Mouse (Mus musculus) liver, embryonic 11.5 days (tissue): ENCODE data around the gene Olfr784. TPM values are rescaled to one million over a fixed set of nuclear protein-coding genes. Genes with fewer than 3 reads are reported as not detected.
"Not testable (repeated sequence)": the region's sequence is repeated elsewhere in the genome, so short reads cannot be mapped to it uniquely, and the experiment has no call there.

Experiments used
- ATAC-seq: fragments of 200-750 bp; cut with Nextera tagmentation; replicated peaks from 2 replicates; pipeline ENCODE4 v1.8.0; 2017; ENCODE audit warnings: moderate number of reproducible peaks, mild to moderate bottlenecking, moderate TSS enrichment, moderate library complexity; ENCODE audit not compliant: low FRiP score
- DNase-seq: peaks from one replicate; pipeline ENCODE4 v3.0.0-alpha.2; 2017; ENCODE audit warnings: low spot score
- H3K27ac ChIP-seq: fragments of 300-500 bp; sonication (generic); 2 replicates; pipeline ENCODE4 v1.5.1; 2014; ENCODE audit warnings: mild to moderate bottlenecking, low read depth, low read length, control low read depth
- H3K27me3 ChIP-seq: fragments of 300-500 bp; sonication (generic); replicated peaks from 2 replicates; pipeline ENCODE4 v1.6.1; 2014; ENCODE audit warnings: low read length, mixed read lengths; ENCODE audit not compliant: control insufficient read depth, insufficient read depth
- H3K36me3 ChIP-seq: fragments of 300-500 bp; sonication (generic); 2 replicates; pipeline ENCODE4 v1.6.1; 2014; ENCODE audit warnings: mild to moderate bottlenecking, low read length, moderate library complexity, mixed read lengths; ENCODE audit not compliant: control insufficient read depth, insufficient read depth
- H3K4me1 ChIP-seq: fragments of 300-500 bp; sonication (generic); replicated peaks from 2 replicates; pipeline ENCODE4 v1.6.1; 2014; ENCODE audit warnings: low read length, mixed read lengths; ENCODE audit not compliant: control insufficient read depth, insufficient read depth
- H3K4me2 ChIP-seq: fragments of 300-500 bp; sonication (generic); 2 replicates; pipeline ENCODE4 v1.6.1; 2014; ENCODE audit warnings: mild to moderate bottlenecking, control low read depth, moderate library complexity
- H3K4me3 ChIP-seq: fragments of 300-500 bp; sonication (generic); 2 replicates; pipeline ENCODE4 v1.5.1; 2014; ENCODE audit warnings: low read depth, low read length, control low read depth
- H3K9ac ChIP-seq: fragments of 300-500 bp; sonication (generic); 2 replicates; pipeline ENCODE4 v1.6.1; 2014; ENCODE audit warnings: low read depth, low read length, control low read depth
- H3K9me3 ChIP-seq: fragments of 300-500 bp; sonication (generic); 2 replicates; pipeline ENCODE4 v1.6.1; 2016; ENCODE audit warnings: low read length, inconsistent platforms, mixed read lengths; ENCODE audit not compliant: control insufficient read depth
- WGBS: fragments of 180-500 bp; shearing (Covaris S2); extraction: QIAGEN DNeasy Blood & Tissue Kit; methylation state at CpG from one replicate; pipeline ENCODE4 v1.1.7; 2014; 5-methylcytosine and 5-hydroxymethylcytosine counted together
- polyA plus RNA-seq: library from polyadenylated mRNA; unstranded; fragments of >200 nt; fragmentation: Nextera tagmentation; extraction: Ambion mirVana; gene quantifications from 2 replicates; pipeline ENCODE4 v1.2.1, GENCODE M21; 2014

Olfr784 gene
- polyA plus RNA-seq = 0.07 TPM in 1 of 2 replicates, not detected in the other

- no peaks in the 10 kb centered on the region for H3K4me1 ChIP-seq
- no peaks in the 10 kb centered on the region for H3K27me3 ChIP-seq
- ATAC-seq = no peak
- H3K4me3 ChIP-seq = no peak within 1 kb of the TSS
- no peak for DNase-seq
- H3K9me3 ChIP-seq = no peaks in the 10 kb centered on the region
- H3K9ac ChIP-seq = no peak within 1 kb of the TSS
- H3K27ac ChIP-seq = no peak within 1 kb of the TSS
- no peaks in the 10 kb centered on the region for H3K36me3 ChIP-seq
- no peak within 1 kb of the TSS for H3K4me2 ChIP-seq
These were observed at the start of gene Olfr784 for GRCm38 (mm10) chr10:129383783-129384182. Olfr784 (plus strand) TSS chr10:129384083.

GRCm38 (mm10) chr10:129348550-129348949 lies 35.3 kb upstream of the Olfr784 start, which contains the start of gene Olfr782:
Olfr782 (plus strand) TSS chr10:129348850.
- Histone ChIP-seq H3K9me3 (no peaks in the 10 kb centered on the region), H3K36me3 (no peaks in the 10 kb centered on the region), H3K9ac (no peak within 1 kb of the TSS), H3K27me3 (no peaks in the 10 kb centered on the region), H3K4me1 (no peaks in the 10 kb centered on the region), H3K4me2 (no peak within 1 kb of the TSS), H3K27ac (no peak within 1 kb of the TSS), H3K4me3 (no peak within 1 kb of the TSS)
- ATAC-seq (no peak), DNase-seq (no peak)
- 82% methylated on average over 3 of the region's 3 CpGs for WGBS

- not testable (repeated sequence) for H3K4me3 ChIP-seq, ATAC-seq, DNase-seq, H3K9me3 ChIP-seq, H3K4me2 ChIP-seq, H3K27me3 ChIP-seq, H3K27ac ChIP-seq, H3K36me3 ChIP-seq, H3K9ac ChIP-seq, H3K4me1 ChIP-seq
- 58% methylated on average over 2 of the region's 2 CpGs for WGBS
These were observed 31.4 kb upstream of the Olfr784 start for GRCm38 (mm10) chr10:129352475-129352874.

GRCm38 (mm10) chr10:129356496-129356895 lies 27.4 kb upstream of the Olfr784 start:
- H3K4me2 ChIP-seq, H3K36me3 ChIP-seq, ATAC-seq, H3K4me1 ChIP-seq, DNase-seq, H3K27me3 ChIP-seq, H3K27ac ChIP-seq, H3K9ac ChIP-seq, H3K4me3 ChIP-seq, H3K9me3 ChIP-seq: not testable (repeated sequence)
- WGBS = 82% methylated on average over 4 of the region's 4 CpGs

GRCm38 (mm10) chr10:129357307-129357706 lies 26.6 kb upstream of the Olfr784 start:
- H3K4me3 ChIP-seq = no peak overlapping the region
- no peaks in the 10 kb centered on the region for H3K4me1 ChIP-seq
- no peaks in the 10 kb centered on the region for H3K36me3 ChIP-seq
- 77% methylated on average over 5 of the region's 5 CpGs for WGBS
- no peak overlapping the region for H3K27ac ChIP-seq
- no peaks in the 10 kb centered on the region for H3K27me3 ChIP-seq
- ATAC-seq = no peak
- no peak overlapping the region for H3K4me2 ChIP-seq
- H3K9me3 ChIP-seq = no peaks in the 10 kb centered on the region; the same call in 1 of the 2 replicates
- no peak for DNase-seq
- H3K9ac ChIP-seq = no peak overlapping the region

GRCm38 (mm10) chr10:129374051-129374450 lies 9.8 kb upstream of the Olfr784 start:
- not testable (repeated sequence) for ATAC-seq, DNase-seq

GRCm38 (mm10) chr10:129400892-129401291 lies 17.0 kb downstream of the Olfr784 start:
- no peak for DNase-seq
- ATAC-seq = no peak
- Histone ChIP-seq H3K36me3 (no peaks in the 10 kb centered on the region), H3K27ac (no peak overlapping the region), H3K27me3 (no peaks in the 10 kb centered on the region), H3K4me1 (no peaks in the 10 kb centered on the region), H3K4me3 (no peak overlapping the region), H3K9ac (no peak overlapping the region), H3K9me3 (no peaks in the 10 kb centered on the region), H3K4me2 (no peak overlapping the region)
- WGBS = 45% methylated on average over 5 of the region's 5 CpGs

More at GRCm38 (mm10) chr10:129374051-129374450, 9.8 kb upstream of the Olfr784 start:
- H3K9ac ChIP-seq, H3K27me3 ChIP-seq, H3K4me3 ChIP-seq, H3K4me1 ChIP-seq, H3K4me2 ChIP-seq, H3K36me3 ChIP-seq, H3K27ac ChIP-seq, H3K9me3 ChIP-seq: not testable (repeated sequence)
- 90% methylated on average over 5 of the region's 5 CpGs for WGBS

GRCm38 (mm10) chr10:129405126-129405525 lies 21.2 kb downstream of the Olfr784 start, which contains the start of gene Olfr785:
Olfr785 (plus strand) TSS chr10:129405426.
- 57% methylated on average over 2 of the region's 2 CpGs for WGBS
- DNase-seq (no peak), ATAC-seq (no peak)
- Histone ChIP-seq H3K36me3 (no peaks in the 10 kb centered on the region), H3K9me3 (no peaks in the 10 kb centered on the region), H3K4me2 (no peak within 1 kb of the TSS), H3K27ac (no peak within 1 kb of the TSS), H3K27me3 (no peaks in the 10 kb centered on the region), H3K4me3 (no peak within 1 kb of the TSS), H3K9ac (no peak within 1 kb of the TSS), H3K4me1 (no peaks in the 10 kb centered on the region)

GRCm38 (mm10) chr10:129427006-129427405 lies 43.1 kb downstream of the Olfr784 start, which contains the start of gene Olfr786:
Olfr786 (plus strand) TSS chr10:129427306.
- Histone ChIP-seq H3K4me1 (no peaks in the 10 kb centered on the region), H3K36me3 (no peaks in the 10 kb centered on the region), H3K27me3 (no peaks in the 10 kb centered on the region), H3K9ac (no peak within 1 kb of the TSS), H3K27ac (no peak within 1 kb of the TSS), H3K9me3 (0 out of 2 replicates have a peak, but pooled peaks cover 3% of the 10 kb centered on the region), H3K4me2 (no peak within 1 kb of the TSS), H3K4me3 (no peak within 1 kb of the TSS)
- DNase-seq = no peak
- no peak for ATAC-seq
